23 mouse cellular contexts compared by ENCODE assay signal in genomic region chr10:83718855-83719474, GRCm38 (mm10). TPM values are rescaled to one million over a fixed set of nuclear protein-coding genes. Genes with fewer than 3 reads are reported as not detected.
A peak's percentile ranks its signal among the peaks of the same experiment; 100 is the strongest.
DNase-seq lines count a peak whose midpoint lies in the region; ATAC-seq and TF ChIP-seq lines count a peak whose summit lies in the region.
"Had no signal": no experiment of that assay in that cellular context is flagged by ENCODE, and none has a peak within 500 bp of the region (broad histone marks: within the 10 kb centered on the region; RNA-seq: fewer than 3 reads in every experiment).

No protein-coding gene starts in this region.

- peaks cover 15% of the 10 kb centered on the region; the same call in 1 of the 2 replicates for H3K4me1 ChIP-seq in kidney, embryonic 16.5 days (ENCODE audit: insufficient read depth, low read length)

- no peaks in the 10 kb centered on the region for H3K27me3 ChIP-seq in kidney, embryonic 16.5 days (ENCODE audit: insufficient read depth, low read length)
- H3K27me3 ChIP-seq: hindbrain, embryonic 15.5 days had no signal

- no peak overlapping the region for H3K4me2 ChIP-seq in kidney, embryonic 16.5 days (replicated peaks; ENCODE audit: low read depth, low read length)
- H3K4me2 ChIP-seq: hindbrain, embryonic 15.5 days; limb, embryonic 12.5 days; liver, embryonic 11.5 days; midbrain, embryonic 11.5 days; neural tube, embryonic 15.5 days had no signal

- intact Hi-C loops in left cerebral cortex, adult 2 months (cut with DNase I): no loop called here

- DNase-seq in thymus, postnatal 0 days (ENCODE audit: low spot score): peak; percentile 63
- DNase-seq in thymus, adult 18-20 months: no peak
- DNase-seq in naive thymus-derived CD4-positive, alpha-beta T cell, adult 2 months (ENCODE audit: low read depth): peak; percentile 64
- no peak for DNase-seq in left cerebral cortex, adult 2 months (ENCODE audit: extremely low spot score in 1 of 2, low spot score in 2 of 2)
- DNase-seq in urinary bladder, adult 2 months (ENCODE audit: low spot score): no peak
- DNase-seq: adrenal gland, postnatal 36 days; cerebellum, adult 11 months; cerebellum, postnatal 14 days; embryo, embryonic 11 days; kidney, postnatal 36 days; layer of hippocampus, postnatal 36 days; liver, postnatal 0 days had no signal

- no peak overlapping the region for H3K4me3 ChIP-seq in left cerebral cortex, adult 2 months
- no peak overlapping the region for H3K4me3 ChIP-seq in kidney, embryonic 16.5 days (ENCODE audit: low read length)
- H3K4me3 ChIP-seq: hindbrain, embryonic 15.5 days; limb, embryonic 12.5 days; neural tube, embryonic 15.5 days had no signal

- H3K9ac ChIP-seq in kidney, embryonic 16.5 days (replicated peaks; ENCODE audit: low read length): no peak overlapping the region
- H3K9ac ChIP-seq: hindbrain, embryonic 15.5 days; limb, embryonic 12.5 days; liver, postnatal 0 days; neural tube, embryonic 15.5 days had no signal

- H3K27ac ChIP-seq in left cerebral cortex, adult 2 months: no peak overlapping the region
- no peak overlapping the region for H3K27ac ChIP-seq in kidney, embryonic 16.5 days (ENCODE audit: low read length)
- H3K27ac ChIP-seq: hindbrain, embryonic 15.5 days; limb, embryonic 12.5 days; macrophage; neural tube, embryonic 15.5 days had no signal

- ATAC-seq in granulocyte monocyte progenitor cell, adult 5-6 weeks (replicated peaks; ENCODE audit: poor library complexity, severe bottlenecking): 0 out of 2 replicates have a peak, but pooled peaks have one; percentile 14
- no peak for ATAC-seq in kidney, embryonic 16.5 days (ENCODE audit: low FRiP score, low TSS enrichment)
- ATAC-seq: forebrain, embryonic 14.5 days; intestine, postnatal 0 days; liver, postnatal 0 days; lung, postnatal 0 days had no signal

- no peak for TF ChIP-seq CTCF in left cerebral cortex, adult 2 months (IDR thresholded peaks at IDR 0.05)

- WGBS in kidney, embryonic 16.5 days: 83% methylated on average over 12 of the region's 12 CpGs

- no peaks in the 10 kb centered on the region for H3K9me3 ChIP-seq in kidney, embryonic 16.5 days (ENCODE audit: low read length)
- H3K9me3 ChIP-seq: hindbrain, embryonic 15.5 days; limb, embryonic 12.5 days; neural tube, embryonic 15.5 days had no signal

- H3K36me3 ChIP-seq in kidney, embryonic 16.5 days (ENCODE audit: insufficient read depth, low read length): no peaks in the 10 kb centered on the region
- H3K36me3 ChIP-seq: hindbrain, embryonic 15.5 days; limb, embryonic 12.5 days; neural tube, embryonic 15.5 days had no signal

RNA-seq across cellular contexts. Expression of gene 1500009L16Rik, which starts 3.7 kb away (rescaled TPM):
- polyA plus RNA-seq in thymus, postnatal 0 days (2015; fragmentation: Nextera tagmentation; extraction: Ambion mirVana): 72.5 and 75.0 TPM in 2 replicates
- 0.68 and 1.0 TPM in 2 replicates for total RNA-seq in granulocyte monocyte progenitor cell, adult 5-6 weeks (2014; fragmentation: Nextera tagmentation)
- 0.57 TPM in 1 of 2 replicates, not detected in the other for total RNA-seq in granulocyte monocyte progenitor cell, adult 5-6 weeks (2017)
- 10 to 100 TPM; 19.4 TPM for total RNA-seq in left cerebral cortex, adult 2 months (2021)
- polyA plus RNA-seq in kidney, embryonic 16.5 days (2015; fragmentation: Nextera tagmentation; extraction: Ambion mirVana): 39.8 and 43.5 TPM in 2 replicates
- 7.1 and 7.2 TPM in 2 replicates for polyA plus RNA-seq in urinary bladder, adult 2 months (2012; rRNA removed)
- polyA plus RNA-seq: macrophage had no signal

Comparison
In these comparisons a context has a peak if more than half of its experiments do, and no peak if none do; other contexts are left out.
1. DNase-seq: peak in thymus, postnatal 0 days (single experiment) and naive thymus-derived CD4-positive, alpha-beta T cell, adult 2 months (single experiment); none in thymus, adult 18-20 months (0 of 2), left cerebral cortex, adult 2 months (0 of 2) and urinary bladder, adult 2 months (single experiment).